Mouse (Mus musculus) layer of hippocampus, adult 9-11 months (tissue): ENCODE measurements at regions not wholly inside any gene's neighbourhood (a gene's known extent, or its start where the extent isn't known, plus 50 kb on each side); places are given as distances from the start of the nearest gene placed in this dataset.

ENCODE experiments used
- DNase-seq: peaks from one replicate; pipeline ENCODE4 v3.0.0; 2022

- DNase-seq: no peak
Measured at GRCm38 (mm10) chr6:67149425-67149824, 88.6 kb upstream of the Serbp1 start.

- no peak for DNase-seq
Measured at GRCm38 (mm10) chr6:67146708-67147107, 91.3 kb upstream of the Serbp1 start.

GRCm38 (mm10) chr6:67145969-67146368 lies 92.0 kb upstream of the Serbp1 start:
- no peak for DNase-seq

GRCm38 (mm10) chr6:67144946-67145716 lies 92.8 kb upstream of the Serbp1 start:
- no peak for DNase-seq

- DNase-seq: peak; percentile 33
Measured at GRCm38 (mm10) chr6:67142179-67142578, 95.8 kb upstream of the Serbp1 start.

- no peak for DNase-seq
Measured at GRCm38 (mm10) chr6:67140645-67141250, 97.2 kb upstream of the Serbp1 start.

GRCm38 (mm10) chr6:67139012-67139375 lies 99.0 kb upstream of the Serbp1 start:
- no peak for DNase-seq

- DNase-seq: no peak
Measured at GRCm38 (mm10) chr6:67138302-67139011, 99.5 kb upstream of the Serbp1 start.

DNA sequence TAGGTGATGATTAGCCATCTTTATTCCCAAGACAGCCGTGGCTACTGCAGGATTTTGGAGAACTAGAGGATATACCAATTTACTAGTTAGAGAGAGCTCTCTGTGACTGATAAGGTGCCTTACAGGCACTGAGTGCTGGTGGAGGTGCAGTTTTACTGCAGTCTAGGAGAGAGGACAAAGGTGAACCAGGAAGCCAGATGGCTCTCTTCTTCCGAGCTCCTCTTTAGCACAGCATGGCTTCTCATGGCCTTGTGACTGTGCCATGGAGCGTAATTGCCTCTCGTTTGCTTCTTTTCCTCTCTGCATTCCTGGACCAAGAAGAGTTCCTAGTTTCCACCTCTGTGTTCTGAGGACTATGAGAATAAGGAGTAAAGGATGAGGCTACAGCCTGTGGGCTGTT lies 100.2 kb upstream of the Gadd45a start:
- DNase-seq: no peak

DNA sequence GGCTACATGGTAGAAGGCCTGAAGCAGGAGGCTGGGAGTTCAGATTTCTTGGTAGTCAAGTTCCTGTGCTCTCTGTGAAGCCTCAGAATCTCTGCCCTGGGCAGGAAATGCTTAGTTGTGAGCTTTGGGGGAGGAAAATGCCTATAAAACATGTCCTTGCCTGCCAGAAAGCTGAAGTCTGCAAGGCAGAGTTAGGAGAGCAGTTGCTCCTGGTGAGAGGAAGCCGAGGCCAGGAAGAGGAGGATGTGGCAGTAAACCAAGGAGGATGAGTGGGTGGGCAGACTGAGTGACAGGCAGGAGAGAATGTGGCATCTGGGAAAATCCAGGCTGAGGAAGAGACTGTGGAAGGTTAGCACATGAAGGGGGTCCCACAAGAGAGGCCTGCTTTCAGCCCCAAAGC lies 97.7 kb upstream of the Gadd45a start:
- peak; percentile 24 for DNase-seq

- no peak for DNase-seq
Measured at GRCm38 (mm10) chr6:67130540-67131301, 93.5 kb upstream of the Gadd45a start.

DNA sequence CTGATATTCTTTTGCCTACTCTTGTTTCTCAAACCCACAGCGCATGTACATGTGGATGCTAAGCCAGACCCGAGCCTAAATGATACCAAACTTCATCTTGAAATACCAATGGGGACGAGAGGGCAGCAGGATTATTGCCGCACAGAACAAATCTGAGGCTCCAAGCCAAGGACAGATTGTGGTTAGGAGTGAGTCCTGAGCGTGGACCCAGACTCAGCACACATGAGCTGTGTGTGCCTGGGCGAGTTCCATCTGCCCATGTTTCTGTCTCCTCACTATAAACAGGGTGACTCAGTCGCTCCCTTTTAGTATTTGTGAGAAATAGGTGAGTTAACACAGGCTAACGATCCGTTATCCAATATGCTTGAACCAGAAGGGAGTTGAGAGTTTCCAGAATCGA lies 92.4 kb upstream of the Gadd45a start:
- DNase-seq: peak; percentile 21

GRCm38 (mm10) chr6:67128503-67129463 lies 91.5 kb upstream of the Gadd45a start:
- no peak for DNase-seq

GRCm38 (mm10) chr6:67127727-67128126 lies 90.5 kb upstream of the Gadd45a start:
- no peak for DNase-seq

GRCm38 (mm10) chr6:67125715-67126312 lies 88.6 kb upstream of the Gadd45a start:
- no peak for DNase-seq

DNA sequence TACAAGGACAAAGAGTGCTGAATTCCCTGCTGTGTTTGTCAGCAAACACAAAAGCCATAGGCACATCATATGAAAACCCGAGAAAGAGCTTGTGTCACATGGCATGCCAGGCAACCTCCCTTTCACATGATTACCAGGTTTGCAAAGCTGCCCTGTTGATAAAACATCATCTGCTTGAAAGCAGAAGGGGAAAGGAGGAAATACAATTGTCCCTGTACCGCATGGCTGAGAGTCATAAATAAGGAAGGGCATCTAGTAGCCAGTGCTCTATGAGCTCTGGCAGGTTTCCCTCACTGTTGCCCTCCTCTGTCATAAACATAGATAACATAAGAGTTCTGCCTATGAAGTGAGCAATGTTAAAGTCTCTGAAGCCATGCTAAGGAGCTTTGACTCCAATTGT lies 86.8 kb upstream of the Gadd45a start:
- DNase-seq: no peak

GRCm38 (mm10) chr6:67123071-67123470 lies 85.8 kb upstream of the Gadd45a start:
- no peak for DNase-seq

DNA sequence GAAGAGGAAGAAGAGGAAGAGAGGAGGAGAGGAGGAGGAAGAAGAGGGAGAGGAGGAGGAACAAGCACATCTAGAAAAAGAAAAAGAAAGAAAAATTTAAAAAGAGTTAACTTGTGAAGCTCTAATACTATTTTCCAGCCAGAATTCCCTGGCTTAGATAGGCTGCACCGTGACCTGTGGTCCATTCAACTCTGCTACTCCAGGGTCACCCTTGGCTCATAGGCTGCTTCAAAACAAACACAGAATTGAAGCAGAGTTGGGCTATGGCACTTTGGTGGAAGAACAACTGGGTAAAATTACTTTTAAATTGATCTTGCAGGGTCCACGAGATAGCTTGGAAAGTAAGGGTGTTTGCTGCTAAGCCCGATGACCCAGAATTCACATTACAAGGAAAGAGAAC lies 79.0 kb upstream of the Gadd45a start:
- no peak for DNase-seq

- DNase-seq: no peak
Measured at GRCm38 (mm10) chr6:67115505-67116303, 78.4 kb upstream of the Gadd45a start.

DNA sequence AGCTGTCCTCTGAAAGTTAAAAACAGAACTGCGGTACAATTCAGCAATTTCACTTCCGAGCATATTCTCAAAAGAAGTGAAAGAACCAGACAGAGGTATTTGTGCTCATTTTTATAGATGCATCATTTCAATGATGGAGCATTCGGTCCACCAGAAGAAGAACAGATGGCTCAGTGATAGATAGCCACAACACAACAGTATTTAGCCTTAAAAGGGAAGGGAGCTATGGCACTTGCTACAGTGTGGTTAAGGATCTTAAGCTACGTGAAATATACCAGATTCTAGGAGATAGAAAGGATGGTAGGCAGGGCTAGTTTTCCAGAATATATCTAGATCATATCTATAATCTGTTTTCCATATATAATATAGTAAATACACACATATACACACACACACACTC lies 77.5 kb upstream of the Gadd45a start:
- DNase-seq: no peak
